Mouse (Mus musculus): ENCODE results near the gene Hoxd12.

DNA sequence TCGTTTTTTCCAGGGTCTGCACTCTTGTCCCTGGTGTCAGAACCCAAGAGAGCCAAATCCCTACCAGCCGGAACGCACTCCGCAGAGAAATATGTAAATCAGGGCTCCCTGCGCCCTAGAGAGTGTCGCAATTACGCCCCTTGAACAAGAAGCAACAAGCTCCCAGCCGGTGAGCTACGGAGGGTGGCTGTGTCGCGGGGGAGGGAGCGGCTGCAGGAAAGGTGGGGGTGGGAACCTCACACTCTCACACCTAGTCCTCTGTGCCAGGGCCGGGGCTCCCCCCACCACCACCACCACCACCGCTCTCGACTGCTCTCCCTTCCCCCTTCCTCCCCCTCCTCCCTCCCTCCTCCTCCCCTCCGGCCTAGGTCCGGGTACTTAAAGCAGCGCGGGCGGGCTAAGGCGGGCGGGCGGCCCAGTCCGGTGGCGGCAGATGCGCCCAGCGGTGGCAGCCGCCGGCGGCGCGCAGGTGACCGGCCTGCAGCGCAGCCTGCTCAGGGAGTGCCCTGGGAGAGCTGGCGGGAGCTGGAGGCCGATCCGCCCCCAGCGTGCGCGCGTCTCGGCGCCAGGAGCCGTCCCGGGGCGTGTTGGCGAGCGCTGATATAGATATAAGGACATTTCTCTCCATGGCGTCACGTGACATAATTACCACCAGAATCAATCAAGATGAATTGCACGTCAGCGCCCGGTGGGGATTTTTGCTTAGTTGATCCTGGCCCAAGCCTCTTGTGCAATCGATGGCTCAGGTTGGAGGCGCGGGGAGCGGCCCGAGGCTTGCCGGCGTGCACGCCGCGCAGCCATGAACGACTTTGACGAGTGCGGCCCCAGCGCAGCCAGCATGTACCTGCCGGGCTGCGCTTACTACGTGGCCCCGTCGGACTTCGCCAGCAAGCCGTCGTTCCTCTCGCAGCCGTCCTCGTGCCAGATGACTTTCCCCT is 7.0 kb downstream of the Hoxd12 start:
- no peak for TF ChIP-seq CTCF (IDR thresholded peaks at IDR 0.05; ENCODE audit: insufficient read depth, low read length)
- TF ChIP-seq POLR2A (IDR thresholded peaks at IDR 0.05; ENCODE audit: borderline replicate concordance, extremely low read depth, low read depth, low read length), result no peak
